Mouse (Mus musculus): Measurements from ENCODE around the gene Timm8a2.

DNA sequence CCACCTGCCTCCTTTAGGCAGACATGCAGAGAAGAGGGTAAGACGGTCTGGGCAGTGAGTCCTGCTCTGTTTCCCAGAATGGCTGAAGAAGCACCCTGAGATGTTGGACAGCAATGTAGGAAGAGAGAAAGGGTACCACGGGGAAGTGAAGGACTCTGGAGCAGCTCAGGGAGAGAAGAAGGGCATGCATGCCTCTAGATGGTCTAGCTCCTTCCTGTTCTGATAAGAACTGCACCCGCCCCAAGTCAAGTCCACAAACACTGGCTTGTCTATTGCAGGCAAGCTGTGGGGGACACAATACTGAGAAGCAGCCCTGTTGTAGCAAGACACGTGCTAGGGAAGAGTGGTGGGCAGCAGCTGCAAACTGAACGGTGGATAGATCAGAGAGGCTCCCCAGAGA lies 22.3 kb upstream of the Timm8a2 start:
- TF ChIP-seq POLR2A (IDR thresholded peaks at IDR 0.05; ENCODE audit: insufficient read depth, low read depth, low read length) (no peak), EP300 (IDR thresholded peaks at IDR 0.05; ENCODE audit: insufficient read depth, low read depth, low read length) (no peak)

All from heart, adult 2 months (tissue).